Mouse (Mus musculus) hindbrain, embryonic 16.5 days (tissue): Measurements from ENCODE around the gene Tmed9. TPM values are rescaled to one million over a fixed set of nuclear protein-coding genes. Genes with fewer than 3 reads are reported as not detected.

Source experiments
- polyA plus RNA-seq: library from polyadenylated mRNA; unstranded; fragments of >200 nt; fragmentation: Nextera tagmentation; extraction: Ambion mirVana; gene quantifications from 2 replicates; pipeline ENCODE4 v1.2.1, GENCODE M21; 2015

Tmed9 gene
- polyA plus RNA-seq, 1 experiment from 2014 or later = 102 TPM

Other genes starting within 250 kb of the Tmed9 start
- gene Mxd3, start 243.9 kb upstream of the Tmed9 start, polyA plus RNA-seq = 10.9 and 12.4 TPM in 2 replicates
- 44.9 and 51.5 TPM in 2 replicates for gene Lman2, start 210.9 kb upstream of the Tmed9 start, polyA plus RNA-seq
- gene Rgs14, start 204.0 kb upstream of the Tmed9 start, polyA plus RNA-seq = 0.27 and 0.44 TPM in 2 replicates
- gene Slc34a1, start 175.5 kb upstream of the Tmed9 start, polyA plus RNA-seq = 0.05 TPM in 1 of 2 replicates, not detected in the other
- gene Pfn3, start 158.5 kb upstream of the Tmed9 start, polyA plus RNA-seq = 1.1 and 1.4 TPM in 2 replicates
- 0.14 and 0.38 TPM in 2 replicates for gene F12, start 146.9 kb upstream of the Tmed9 start, polyA plus RNA-seq
- gene Grk6, start 128.7 kb upstream of the Tmed9 start, polyA plus RNA-seq = 15.8 and 25.0 TPM in 2 replicates
- 4.4 and 4.9 TPM in 2 replicates for gene Prr7, start 109.5 kb upstream of the Tmed9 start, polyA plus RNA-seq
- gene Dbn1, start 85.6 kb upstream of the Tmed9 start, polyA plus RNA-seq = 482 and 556 TPM in 2 replicates
- 161 and 177 TPM in 2 replicates for gene Pdlim7, start 60.1 kb upstream of the Tmed9 start, polyA plus RNA-seq
- gene Dok3, start 44.4 kb upstream of the Tmed9 start, polyA plus RNA-seq = 3.6 and 4.3 TPM in 2 replicates
- 55.3 and 56.3 TPM in 2 replicates for gene Ddx41, start 37.1 kb upstream of the Tmed9 start, polyA plus RNA-seq
- 41.1 and 50.0 TPM in 2 replicates for gene Fam193b, start 2.6 kb upstream of the Tmed9 start, polyA plus RNA-seq
- 40.9 and 42.3 TPM in 2 replicates for gene B4galt7, start 26.2 kb downstream of the Tmed9 start, polyA plus RNA-seq
- gene Caml, start 49.3 kb downstream of the Tmed9 start, polyA plus RNA-seq = 97.4 and 108 TPM in 2 replicates
- 21.5 and 23.1 TPM in 2 replicates for gene Ddx46, start 61.3 kb downstream of the Tmed9 start, polyA plus RNA-seq
- gene B230219D22Rik, start 119.4 kb downstream of the Tmed9 start, polyA plus RNA-seq = 65.5 and 73.6 TPM in 2 replicates
- gene Txndc15, start 140.9 kb downstream of the Tmed9 start, polyA plus RNA-seq = 142 and 149 TPM in 2 replicates
- gene Pcbd2, start 153.6 kb downstream of the Tmed9 start, polyA plus RNA-seq = 26.1 and 26.5 TPM in 2 replicates
- 0.19 TPM in 1 of 2 replicates, not detected in the other for gene Catsper3, start 210.8 kb downstream of the Tmed9 start, polyA plus RNA-seq